Mouse (Mus musculus): Measurements from ENCODE around the gene H2-M10.5.
"Not testable (repeated sequence)": the region's sequence is repeated elsewhere in the genome, so short reads cannot be mapped to it uniquely, and the experiment has no call there.

The H2-M10.5 gene

GRCm38 (mm10) chr17:36772610-36773009 is at the start of gene H2-M10.5:
H2-M10.5 (plus strand) TSS chr17:36772910.
- not testable (repeated sequence) for DNase-seq (ENCODE audit: low spot score)

- DNase-seq (ENCODE audit: low spot score): no peak
Measured at GRCm38 (mm10) chr17:36726046-36726445, 46.7 kb upstream of the H2-M10.5 start.

GRCm38 (mm10) chr17:36763816-36764215 is 8.9 kb upstream of the H2-M10.5 start:
- DNase-seq (ENCODE audit: low spot score): no peak

DNA sequence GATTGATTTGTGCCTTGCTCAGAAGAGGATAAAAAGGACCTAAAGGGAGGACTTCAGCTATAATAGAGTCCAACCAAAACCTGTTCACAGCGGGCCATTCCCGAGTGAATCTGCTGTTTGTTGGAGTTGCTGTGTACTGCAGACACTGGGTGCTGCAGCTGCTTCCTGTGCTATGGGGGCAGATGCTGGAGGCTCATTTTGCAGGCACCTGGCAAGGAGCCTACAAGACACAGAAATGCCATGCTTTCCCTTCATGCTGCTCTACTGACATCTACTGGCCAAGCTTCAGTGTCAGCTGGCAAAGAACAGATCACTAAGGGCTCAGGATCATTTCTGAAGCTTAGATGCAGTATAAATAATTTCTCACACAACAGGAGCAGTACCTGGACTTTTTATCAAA is 8.5 kb upstream of the H2-M10.5 start:
- DNase-seq (ENCODE audit: low spot score): peak; percentile 53

DNA sequence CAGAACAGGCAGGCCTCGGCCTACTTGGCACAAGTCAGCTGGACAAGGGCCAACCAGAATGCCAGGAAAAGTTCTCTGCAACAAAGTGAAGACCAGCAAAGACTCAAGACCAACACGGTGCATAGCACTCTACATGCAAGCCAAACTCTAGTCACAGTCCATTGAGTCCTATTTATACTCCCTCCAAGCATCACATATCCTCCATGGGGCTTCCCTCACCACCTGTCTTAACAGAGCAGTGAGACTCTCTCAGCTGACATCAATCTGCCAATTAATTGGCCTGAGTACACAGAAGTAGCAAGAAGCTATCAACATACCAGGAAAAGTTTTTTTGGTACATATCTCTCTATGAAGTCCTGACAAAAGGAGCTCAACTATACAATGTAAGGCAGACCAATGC is 7.3 kb upstream of the H2-M10.5 start:
- not testable (repeated sequence) for DNase-seq (ENCODE audit: low spot score)

DNA sequence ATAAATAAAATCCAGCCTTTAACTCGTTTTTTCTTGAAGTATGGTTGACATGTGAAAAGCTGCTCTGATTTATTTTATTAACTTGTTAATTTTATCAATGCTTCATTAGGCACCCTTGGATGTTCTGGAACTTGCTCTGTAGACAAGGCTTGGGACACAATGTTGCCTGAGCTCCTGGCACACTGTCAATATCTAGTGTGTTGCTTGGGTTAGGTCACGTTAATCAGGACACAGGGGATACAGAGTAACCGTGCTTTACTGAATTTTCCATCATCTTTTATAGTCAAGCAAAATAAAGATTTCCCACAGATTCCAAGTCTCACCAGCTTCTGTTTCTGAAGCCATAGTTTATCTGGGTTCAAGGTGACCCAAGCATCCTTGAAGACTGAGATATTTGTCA is 8.8 kb downstream of the H2-M10.5 start:
- peak; percentile 46 for DNase-seq (ENCODE audit: low spot score)

- DNase-seq (ENCODE audit: low spot score): peak; percentile 50
Measured at GRCm38 (mm10) chr17:36786483-36786886, 13.8 kb downstream of the H2-M10.5 start.

DNA sequence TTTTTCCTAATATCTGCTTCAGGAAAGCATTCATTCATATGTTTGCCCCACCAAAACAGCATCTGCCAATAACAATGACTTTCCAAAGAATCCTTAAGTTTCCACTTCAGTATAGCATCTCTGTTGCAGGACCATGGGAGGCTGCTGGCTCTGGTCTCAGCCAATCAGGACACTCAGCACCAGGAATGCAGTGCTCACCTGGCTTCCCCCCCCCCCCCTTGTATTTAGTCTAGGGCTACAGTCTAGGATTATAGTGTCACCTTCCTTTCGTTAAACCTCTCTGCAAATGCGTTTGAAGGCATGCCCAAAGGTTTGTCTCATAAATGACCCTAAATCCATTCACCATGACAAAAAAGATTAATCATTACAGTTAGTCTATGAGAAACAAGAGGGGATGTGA is 15.6 kb downstream of the H2-M10.5 start:
- no peak for DNase-seq (ENCODE audit: low spot score)

GRCm38 (mm10) chr17:36788801-36789200 is 16.1 kb downstream of the H2-M10.5 start:
- peak; percentile 78 for DNase-seq (ENCODE audit: low spot score)

DNA sequence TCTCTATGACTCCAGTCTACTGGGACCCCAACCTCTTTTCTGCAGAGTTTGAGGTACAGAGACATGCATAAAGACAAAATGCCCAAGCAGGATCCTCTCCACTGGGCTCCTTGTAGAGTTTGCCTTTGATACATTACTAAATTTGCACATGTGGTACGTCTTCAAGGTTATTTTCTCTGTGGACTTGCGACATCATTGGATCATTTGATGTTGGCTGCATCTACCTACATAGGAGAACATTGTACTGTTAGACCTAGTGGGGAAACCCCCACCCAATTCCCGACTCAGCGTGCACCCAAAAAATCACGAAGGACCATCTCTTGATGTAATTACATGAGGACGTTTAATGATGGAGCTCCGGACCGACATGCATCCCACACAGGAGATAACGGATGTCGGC is 26.8 kb downstream of the H2-M10.5 start:
- no peak for DNase-seq (ENCODE audit: low spot score)

DNA sequence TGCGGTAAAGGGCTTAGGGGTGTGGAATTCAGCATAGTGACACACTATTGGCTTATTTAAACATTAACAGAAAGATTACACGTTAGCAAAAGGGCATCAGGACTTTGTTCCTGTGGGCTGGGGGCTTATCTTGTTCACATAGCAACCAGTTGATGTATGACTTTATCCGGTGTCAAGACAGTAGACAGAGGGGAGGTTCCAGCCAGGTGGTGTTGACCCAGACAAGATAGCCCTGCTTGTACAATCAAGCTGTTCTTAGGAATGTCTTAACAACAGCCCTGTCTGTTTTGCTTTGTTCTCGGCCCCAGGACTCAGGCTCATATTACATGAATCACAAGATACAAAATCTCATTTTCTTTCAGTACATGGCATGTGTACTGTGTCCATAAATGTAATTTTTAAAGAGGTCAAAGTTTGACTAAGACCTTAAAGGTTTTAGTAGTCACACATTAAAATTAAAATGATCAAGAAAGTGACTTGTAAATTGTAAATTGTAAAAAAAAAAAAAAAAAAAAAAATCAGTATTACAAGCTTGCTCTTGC is 27.3 kb downstream of the H2-M10.5 start:
- DNase-seq (ENCODE audit: low spot score): not testable (repeated sequence)

GRCm38 (mm10) chr17:36811871-36812270 is 39.2 kb downstream of the H2-M10.5 start, which contains the start of gene H2-M10.6:
H2-M10.6 (plus strand) TSS chr17:36812171.
- no peak for DNase-seq (ENCODE audit: low spot score)

- peak; percentile 75 for DNase-seq (ENCODE audit: low spot score)
Measured at GRCm38 (mm10) chr17:36824005-36824404, 51.3 kb downstream of the H2-M10.5 start.

- no peak for DNase-seq (ENCODE audit: low spot score)
Measured at GRCm38 (mm10) chr17:36825525-36825924, 52.8 kb downstream of the H2-M10.5 start.
